ENCODE assay signal across 14 mouse cellular contexts in genomic region chr3:101536322-101536721, GRCm38 (mm10).
DNase-seq lines count a peak whose midpoint lies in the region; ATAC-seq and TF ChIP-seq lines count a peak whose summit lies in the region.
"Had no signal": no experiment of that assay in that cellular context is flagged by ENCODE, and none has a peak within 500 bp of the region (broad histone marks: within the 10 kb centered on the region; RNA-seq: fewer than 3 reads in every experiment).

No protein-coding gene starts in this region.

- no peak for TF ChIP-seq POLR2A in limb, embryonic 14.5 days (IDR thresholded peaks at IDR 0.05; ENCODE audit: borderline replicate concordance, extremely low read depth, insufficient read depth, insufficient read length)

- no peak overlapping the region for H3K9ac ChIP-seq in heart, embryonic 13.5 days
- H3K9ac ChIP-seq in limb, embryonic 14.5 days (ENCODE audit: low read depth, low read length, severe bottlenecking): no peak overlapping the region
- no peak overlapping the region for H3K9ac ChIP-seq in hindbrain, embryonic 11.5 days (ENCODE audit: low read depth, low read length)
- H3K9ac ChIP-seq: midbrain, embryonic 13.5 days had no signal

- no peak overlapping the region for H3K4me3 ChIP-seq in heart, embryonic 10.5 days
- H3K4me3 ChIP-seq in heart, embryonic 13.5 days: no peak overlapping the region
- H3K4me3 ChIP-seq in limb, embryonic 14.5 days (replicated peaks; ENCODE audit: low read length): no peak overlapping the region
- H3K4me3 ChIP-seq in hindbrain, embryonic 11.5 days (ENCODE audit: low read depth, low read length): no peak overlapping the region
- H3K4me3 ChIP-seq: midbrain, embryonic 13.5 days had no signal

- peak; percentile 63; the same call in 1 of the 2 replicates for ATAC-seq in heart, embryonic 13.5 days (ENCODE audit: extremely low read depth, insufficient number of reproducible peaks, low FRiP score, low TSS enrichment)
- peak; percentile 86 for ATAC-seq in limb, embryonic 14.5 days (ENCODE audit: low FRiP score, low read depth)
- no peak for ATAC-seq in hindbrain, embryonic 11.5 days (ENCODE audit: low FRiP score)
- ATAC-seq: hindbrain, postnatal 0 days; midbrain, embryonic 13.5 days had no signal

- no peak overlapping the region for H3K27ac ChIP-seq in heart, embryonic 10.5 days
- peak overlapping the region; percentile 70 for H3K27ac ChIP-seq in heart, embryonic 13.5 days (replicated peaks)
- H3K27ac ChIP-seq in limb, embryonic 14.5 days (replicated peaks; ENCODE audit: low read depth, low read length): no peak overlapping the region
- no peak overlapping the region for H3K27ac ChIP-seq in hindbrain, embryonic 11.5 days (ENCODE audit: low read depth, low read length)
- H3K27ac ChIP-seq: hindbrain, postnatal 0 days; macrophage; midbrain, embryonic 13.5 days had no signal

- H3K4me1 ChIP-seq in heart, embryonic 10.5 days: peaks cover 27% of the 10 kb centered on the region
- peaks cover 27% of the 10 kb centered on the region for H3K4me1 ChIP-seq in heart, embryonic 13.5 days
- 0 out of 2 replicates have a peak, but pooled peaks cover 2% of the 10 kb centered on the region for H3K4me1 ChIP-seq in limb, embryonic 14.5 days (ENCODE audit: control insufficient read depth, insufficient read depth, low read length)
- H3K4me1 ChIP-seq in hindbrain, embryonic 11.5 days (replicated peaks; ENCODE audit: control insufficient read depth, insufficient read depth, low read length): no peaks in the 10 kb centered on the region

- peak; percentile 97 for DNase-seq in heart, adult 11 months
- DNase-seq in heart, embryonic 10.5 days (ENCODE audit: low spot score): no peak
- peak; percentile 30 to 64 for DNase-seq in gastrocnemius, adult 8-10 months (ENCODE audit: low spot score in 2 of 2)
- peak; percentile 51 for DNase-seq in limb, embryonic 14.5 days (ENCODE audit: low spot score)
- DNase-seq in spleen, postnatal 4 days (ENCODE audit: low spot score in 2 of 2): no peak
- DNase-seq in hindbrain, embryonic 11.5 days (ENCODE audit: low spot score): no peak
- no peak for DNase-seq in adrenal gland, adult 2 months
- DNase-seq: adrenal gland, adult 8-10 months; cerebellum, postnatal 14 days; lung, adult 18-20 months had no signal

- H3K9me3 ChIP-seq in heart, embryonic 10.5 days: no peaks in the 10 kb centered on the region
- no peaks in the 10 kb centered on the region for H3K9me3 ChIP-seq in heart, embryonic 13.5 days
- no peaks in the 10 kb centered on the region for H3K9me3 ChIP-seq in limb, embryonic 14.5 days (ENCODE audit: control insufficient read depth, low read length)
- no peaks in the 10 kb centered on the region for H3K9me3 ChIP-seq in hindbrain, embryonic 11.5 days (ENCODE audit: control insufficient read depth, low read length)
- H3K9me3 ChIP-seq: midbrain, embryonic 13.5 days had no signal

- H3K27me3 ChIP-seq in heart, embryonic 10.5 days (ENCODE audit: insufficient read depth, poor library complexity, severe bottlenecking): 0 out of 2 replicates have a peak, but pooled peaks cover 7% of the 10 kb centered on the region
- no peaks in the 10 kb centered on the region for H3K27me3 ChIP-seq in heart, embryonic 13.5 days (replicated peaks)
- no peaks in the 10 kb centered on the region for H3K27me3 ChIP-seq in limb, embryonic 14.5 days (ENCODE audit: control insufficient read depth, insufficient read depth, low read length)
- no peaks in the 10 kb centered on the region for H3K27me3 ChIP-seq in hindbrain, embryonic 11.5 days (ENCODE audit: control insufficient read depth, insufficient read depth, low read length)

- WGBS in heart, embryonic 10.5 days: 57% methylated on average over 7 of the region's 7 CpGs
- WGBS in heart, embryonic 13.5 days: 46% methylated on average over 7 of the region's 7 CpGs
- 83% methylated on average over 7 of the region's 7 CpGs for WGBS in limb, embryonic 14.5 days
- 83% methylated on average over 7 of the region's 7 CpGs for WGBS in hindbrain, embryonic 11.5 days

- H3K36me3 ChIP-seq in heart, embryonic 10.5 days: no peaks in the 10 kb centered on the region
- H3K36me3 ChIP-seq in heart, embryonic 13.5 days: no peaks in the 10 kb centered on the region
- H3K36me3 ChIP-seq in limb, embryonic 14.5 days (ENCODE audit: control insufficient read depth, insufficient read depth, low read length): no peaks in the 10 kb centered on the region
- no peaks in the 10 kb centered on the region for H3K36me3 ChIP-seq in hindbrain, embryonic 11.5 days (ENCODE audit: control insufficient read depth, insufficient read depth, low read length)
- H3K36me3 ChIP-seq: midbrain, embryonic 13.5 days had no signal

- H3K4me2 ChIP-seq in heart, embryonic 13.5 days: 0 out of 2 replicates have a peak overlapping the region, but pooled peaks have one; percentile 7
- no peak overlapping the region for H3K4me2 ChIP-seq in limb, embryonic 14.5 days (replicated peaks; ENCODE audit: low read depth, low read length, severe bottlenecking)
- no peak overlapping the region for H3K4me2 ChIP-seq in hindbrain, embryonic 11.5 days (replicated peaks; ENCODE audit: low read depth, low read length)
- H3K4me2 ChIP-seq: midbrain, embryonic 13.5 days had no signal

Comparison
In these comparisons a context has a peak if more than half of its experiments do, and no peak if none do; other contexts are left out.
1. DNase-seq: peak in heart, adult 11 months (single experiment), gastrocnemius, adult 8-10 months (2 of 2) and limb, embryonic 14.5 days (single experiment); none in heart, embryonic 10.5 days (single experiment), spleen, postnatal 4 days (0 of 2), hindbrain, embryonic 11.5 days (single experiment) and adrenal gland, adult 2 months (single experiment).